Mouse (Mus musculus): ENCODE results near the gene Rtl8a. TPM values are rescaled to one million over a fixed set of nuclear protein-coding genes. Genes with fewer than 3 reads are reported as not detected.
"Not testable (repeated sequence)": the region's sequence is repeated elsewhere in the genome, so short reads cannot be mapped to it uniquely, and the experiment has no call there.

Gene Rtl8a
- 43.9 and 47.6 TPM in 2 replicates for polyA plus RNA-seq (2015; fragmentation: Nextera tagmentation; extraction: Ambion mirVana)

DNA sequence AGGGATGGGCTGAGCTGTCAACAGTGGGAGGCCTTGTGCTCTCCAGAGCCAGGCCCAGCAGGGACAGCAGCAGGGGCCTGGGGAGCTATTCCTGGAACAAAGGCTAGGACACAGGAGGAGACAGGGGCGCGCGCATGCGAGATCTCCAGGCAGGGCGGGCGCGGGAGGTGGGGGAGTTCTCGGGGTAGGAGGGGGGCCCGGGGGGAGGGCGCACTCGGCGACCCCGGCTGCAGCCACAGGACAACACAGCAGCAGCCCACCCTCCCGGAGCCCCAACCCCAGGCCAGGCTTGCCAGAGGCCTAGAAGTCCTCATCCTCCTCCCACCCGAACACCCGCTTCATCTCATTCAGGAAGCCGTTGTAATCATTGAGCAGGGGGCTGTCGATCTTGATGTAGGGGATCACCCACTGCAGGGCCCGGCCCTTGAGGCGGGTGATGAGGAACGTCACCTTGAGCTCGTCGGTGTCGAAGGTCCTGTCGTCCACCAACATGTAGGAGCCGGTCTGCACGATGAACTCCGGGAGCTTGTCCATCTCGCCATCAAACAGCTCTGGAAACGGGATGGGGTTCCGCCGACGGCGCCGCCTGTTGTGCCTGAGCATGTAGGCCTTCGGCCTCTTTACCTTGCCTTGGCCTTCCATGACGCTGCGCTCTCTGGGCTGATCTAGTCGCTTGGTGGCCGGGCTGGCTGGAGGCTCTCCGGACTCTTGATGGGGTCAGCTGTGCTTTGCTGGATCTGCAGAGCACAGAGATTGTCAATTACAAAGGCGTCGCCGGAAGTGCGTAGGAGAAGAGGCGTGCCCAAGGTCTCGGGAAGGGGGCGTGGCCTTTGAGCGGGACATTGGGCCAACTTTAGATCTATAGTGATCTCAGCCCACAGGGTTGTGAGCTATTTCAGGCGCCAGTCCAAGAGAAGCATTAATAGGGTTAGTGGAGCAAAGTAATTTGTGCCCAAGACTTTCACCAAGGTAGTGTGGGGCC, at the start of gene Rtl8a:
Gene Rtl8a, minus strand, starts transcription at position 703 of the 982 bp plus-strand sequence.
- not testable (repeated sequence) for H3K9ac ChIP-seq (ENCODE audit: low read length); H3K27me3 ChIP-seq (ENCODE audit: control insufficient read depth, insufficient read depth, low read length); H3K36me3 ChIP-seq (ENCODE audit: control insufficient read depth, insufficient read depth, low read length); H3K27ac ChIP-seq (replicated peaks); H3K4me1 ChIP-seq (replicated peaks; ENCODE audit: control insufficient read depth, insufficient read depth); H3K9me3 ChIP-seq (ENCODE audit: control insufficient read depth, low read length)
- DNase-seq (ENCODE audit: low spot score) (peak; percentile 76), ATAC-seq (ENCODE audit: low FRiP score, low TSS enrichment) (peak; percentile 92)
- 14% methylated on average over 9 of the region's 50 CpGs for WGBS
- Histone ChIP-seq H3K4me3 (ENCODE audit: low read depth, low read length) (peak within 1 kb of the TSS; percentile 24), H3K4me2 (replicated peaks; ENCODE audit: low read depth) (peak within 1 kb of the TSS; percentile 23)

DNA sequence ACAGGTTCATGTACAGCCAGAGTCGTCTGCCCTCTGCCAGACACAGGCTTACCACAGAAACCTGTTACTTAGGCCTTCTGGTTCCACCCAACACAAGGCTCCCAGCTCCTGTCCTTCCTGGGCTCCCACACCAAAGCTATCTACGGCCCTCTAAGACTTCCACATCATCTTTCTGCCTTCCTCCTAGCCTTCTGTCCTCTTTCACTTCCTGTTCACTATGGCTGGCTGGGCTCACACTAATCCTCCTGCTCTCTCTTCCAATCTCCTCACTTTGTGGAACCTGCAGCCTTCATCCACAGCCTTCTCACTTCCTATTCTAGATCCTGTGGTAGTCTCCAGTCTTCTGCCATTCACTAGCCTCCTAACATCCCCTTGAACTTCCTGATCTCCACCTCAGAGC, 49.7 kb upstream of the Rtl8a start:
- no peaks in the 10 kb centered on the region for H3K9me3 ChIP-seq (ENCODE audit: control insufficient read depth, low read length)
- H3K36me3 ChIP-seq (ENCODE audit: control insufficient read depth, insufficient read depth, low read length) = no peaks in the 10 kb centered on the region
- no peak overlapping the region for H3K9ac ChIP-seq (ENCODE audit: low read length)
- no peak overlapping the region for H3K27ac ChIP-seq (replicated peaks)
- H3K27me3 ChIP-seq (ENCODE audit: control insufficient read depth, insufficient read depth, low read length) = no peaks in the 10 kb centered on the region
- ATAC-seq (ENCODE audit: low FRiP score, low TSS enrichment) (no peak), DNase-seq (ENCODE audit: low spot score) (no peak)
- no peak overlapping the region for H3K4me3 ChIP-seq (ENCODE audit: low read depth, low read length)
- no peaks in the 10 kb centered on the region for H3K4me1 ChIP-seq (replicated peaks; ENCODE audit: control insufficient read depth, insufficient read depth)
- WGBS = 69% methylated on average over 2 of the region's 2 CpGs
- no peak overlapping the region for H3K4me2 ChIP-seq (replicated peaks; ENCODE audit: low read depth)
- TF ChIP-seq CTCF (IDR thresholded peaks at IDR 0.05; ENCODE audit: low read depth) = no peak
- TF ChIP-seq EP300 (optimal IDR thresholded peaks at IDR 0.05) = no peak

DNA sequence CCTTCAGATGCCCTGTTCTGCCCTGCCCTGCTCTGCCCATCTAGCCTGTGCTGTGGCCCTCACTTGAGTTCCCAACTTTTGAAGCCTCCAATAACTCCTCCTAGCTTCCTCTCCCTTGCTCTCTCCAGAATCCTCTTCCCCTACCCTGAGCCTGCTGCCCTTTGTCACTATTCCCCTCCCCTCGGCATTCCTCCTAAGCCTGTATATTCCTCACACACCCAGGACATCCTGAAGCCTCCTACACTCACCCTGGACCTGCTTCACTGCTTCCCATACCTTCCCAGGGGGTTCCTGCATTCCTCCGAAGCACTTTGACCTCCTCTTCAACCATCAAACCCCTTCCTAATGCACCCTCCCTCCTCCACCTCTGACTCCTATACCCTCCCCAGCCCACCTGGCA, 48.6 kb upstream of the Rtl8a start:
- no peak overlapping the region for H3K27ac ChIP-seq (replicated peaks)
- ATAC-seq (ENCODE audit: low FRiP score, low TSS enrichment) (no peak), DNase-seq (ENCODE audit: low spot score) (no peak)
- TF ChIP-seq CTCF (IDR thresholded peaks at IDR 0.05; ENCODE audit: low read depth) (no peak), EP300 (optimal IDR thresholded peaks at IDR 0.05) (no peak)
- no peak overlapping the region for H3K9ac ChIP-seq (ENCODE audit: low read length)
- no peak overlapping the region for H3K4me2 ChIP-seq (replicated peaks; ENCODE audit: low read depth)
- H3K4me3 ChIP-seq (ENCODE audit: low read depth, low read length) = no peak overlapping the region
- no peaks in the 10 kb centered on the region for H3K36me3 ChIP-seq (ENCODE audit: control insufficient read depth, insufficient read depth, low read length)
- H3K27me3 ChIP-seq (ENCODE audit: control insufficient read depth, insufficient read depth, low read length) = no peaks in the 10 kb centered on the region
- no peaks in the 10 kb centered on the region for H3K4me1 ChIP-seq (replicated peaks; ENCODE audit: control insufficient read depth, insufficient read depth)
- 46% methylated on average over 2 of the region's 2 CpGs for WGBS
- H3K9me3 ChIP-seq (ENCODE audit: control insufficient read depth, low read length) = no peaks in the 10 kb centered on the region

DNA sequence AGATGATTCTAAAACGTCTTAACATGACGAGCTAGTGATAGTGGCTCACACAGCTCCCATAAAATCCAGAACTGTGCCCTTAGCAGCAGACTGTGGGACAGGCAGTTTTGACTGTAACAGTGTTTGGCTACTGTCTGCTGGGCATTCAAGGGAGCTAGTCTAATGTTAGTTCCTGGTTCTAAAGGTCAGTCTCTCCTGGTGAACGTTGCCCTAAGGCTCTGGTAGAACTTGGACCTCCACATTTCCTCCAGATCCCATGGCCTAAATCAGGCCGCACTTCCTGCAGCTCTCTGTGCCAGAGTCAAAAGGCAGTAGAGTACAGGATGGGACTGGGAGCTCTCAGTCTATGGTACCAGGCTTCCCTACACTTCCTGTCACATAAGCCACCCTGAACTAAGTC, 41.2 kb upstream of the Rtl8a start:
- H3K4me3 ChIP-seq (ENCODE audit: low read depth, low read length); DNase-seq (ENCODE audit: low spot score); H3K27ac ChIP-seq (replicated peaks); H3K9ac ChIP-seq (ENCODE audit: low read length); H3K4me2 ChIP-seq (replicated peaks; ENCODE audit: low read depth); H3K36me3 ChIP-seq (ENCODE audit: control insufficient read depth, insufficient read depth, low read length); H3K27me3 ChIP-seq (ENCODE audit: control insufficient read depth, insufficient read depth, low read length); ATAC-seq (ENCODE audit: low FRiP score, low TSS enrichment); H3K4me1 ChIP-seq (replicated peaks; ENCODE audit: control insufficient read depth, insufficient read depth); H3K9me3 ChIP-seq (ENCODE audit: control insufficient read depth, low read length): not testable (repeated sequence)
- 66% methylated on average over 2 of the region's 4 CpGs for WGBS

DNA sequence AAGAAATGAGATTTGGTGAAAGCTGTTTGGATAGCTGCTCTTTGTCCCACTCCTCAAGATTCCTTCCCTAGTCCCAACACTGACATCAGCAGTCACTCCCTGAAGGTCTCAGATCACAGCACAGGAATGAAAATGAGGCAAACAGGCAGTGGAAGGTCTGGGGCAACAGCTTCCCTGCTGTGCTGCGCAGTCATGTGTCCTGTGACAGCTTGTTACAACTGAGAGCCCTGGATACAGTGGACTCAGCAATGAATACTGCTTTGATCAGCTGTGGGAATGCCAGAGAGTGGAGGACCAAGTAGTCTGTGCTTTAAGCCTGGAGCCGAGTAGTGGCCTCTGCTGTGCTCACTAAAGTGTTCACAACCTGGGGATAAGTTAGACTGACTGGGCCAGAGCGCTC, 39.2 kb upstream of the Rtl8a start:
- H3K4me2 ChIP-seq (replicated peaks; ENCODE audit: low read depth); H3K4me3 ChIP-seq (ENCODE audit: low read depth, low read length); ATAC-seq (ENCODE audit: low FRiP score, low TSS enrichment); H3K4me1 ChIP-seq (replicated peaks; ENCODE audit: control insufficient read depth, insufficient read depth); H3K9me3 ChIP-seq (ENCODE audit: control insufficient read depth, low read length); H3K9ac ChIP-seq (ENCODE audit: low read length); H3K36me3 ChIP-seq (ENCODE audit: control insufficient read depth, insufficient read depth, low read length); H3K27me3 ChIP-seq (ENCODE audit: control insufficient read depth, insufficient read depth, low read length); DNase-seq (ENCODE audit: low spot score); H3K27ac ChIP-seq (replicated peaks): not testable (repeated sequence)
- 71% methylated on average over 1 of the region's 3 CpGs for WGBS

DNA sequence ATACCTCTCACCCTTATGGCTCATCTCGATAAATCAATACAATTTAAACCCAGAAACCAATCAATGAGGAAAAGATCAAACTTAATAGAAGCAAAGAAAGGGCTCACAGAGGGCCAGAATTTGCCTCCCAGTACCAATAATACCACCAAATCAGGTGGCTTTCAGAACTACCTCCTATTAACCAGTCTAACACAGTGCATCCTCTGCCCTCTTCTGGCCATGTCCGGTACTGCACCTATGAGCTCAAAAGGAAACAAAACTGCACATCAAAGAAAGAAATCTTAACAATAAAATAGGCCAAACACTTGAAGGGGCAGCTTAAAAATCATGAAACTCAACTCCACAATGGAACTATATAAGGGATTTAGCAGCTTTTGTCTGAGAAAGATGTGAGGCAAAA, 33.5 kb upstream of the Rtl8a start:
- not testable (repeated sequence) for H3K27me3 ChIP-seq (ENCODE audit: control insufficient read depth, insufficient read depth, low read length); H3K36me3 ChIP-seq (ENCODE audit: control insufficient read depth, insufficient read depth, low read length); H3K4me2 ChIP-seq (replicated peaks; ENCODE audit: low read depth); H3K4me1 ChIP-seq (replicated peaks; ENCODE audit: control insufficient read depth, insufficient read depth); ATAC-seq (ENCODE audit: low FRiP score, low TSS enrichment); H3K9ac ChIP-seq (ENCODE audit: low read length); H3K27ac ChIP-seq (replicated peaks); H3K4me3 ChIP-seq (ENCODE audit: low read depth, low read length); H3K9me3 ChIP-seq (ENCODE audit: control insufficient read depth, low read length); DNase-seq (ENCODE audit: low spot score)
- peak; percentile 66 for TF ChIP-seq CTCF (IDR thresholded peaks at IDR 0.05; ENCODE audit: low read depth)
- 23% methylated on average over 2 of the region's 2 CpGs for WGBS

DNA sequence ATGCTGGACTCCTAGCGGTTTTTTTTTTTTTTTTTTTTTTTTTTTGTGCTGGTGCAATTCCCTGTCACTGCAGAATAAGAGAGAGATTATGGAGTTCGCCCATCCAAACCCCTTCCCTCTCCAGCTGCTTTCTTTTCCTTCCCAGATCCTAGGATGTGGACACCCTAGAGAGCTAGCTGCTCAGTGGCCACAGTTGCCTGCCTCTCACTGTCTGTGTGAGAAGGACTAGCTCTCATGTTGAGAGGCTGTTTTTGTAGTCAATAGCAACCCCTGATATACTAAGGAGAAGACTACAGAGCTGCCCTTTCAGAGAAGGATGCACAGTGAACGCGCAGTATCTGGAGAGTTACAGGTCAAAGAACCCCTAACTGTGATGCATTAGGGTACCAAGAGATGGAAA, 27.2 kb upstream of the Rtl8a start:
- H3K9ac ChIP-seq (ENCODE audit: low read length) = not testable (repeated sequence)

More for the DNA sequence above, 27.2 kb upstream of the Rtl8a start:
- WGBS = 14% methylated on average over 3 of the region's 4 CpGs
- not testable (repeated sequence) for H3K27ac ChIP-seq (replicated peaks); H3K27me3 ChIP-seq (ENCODE audit: control insufficient read depth, insufficient read depth, low read length); H3K4me1 ChIP-seq (replicated peaks; ENCODE audit: control insufficient read depth, insufficient read depth); H3K9me3 ChIP-seq (ENCODE audit: control insufficient read depth, low read length); DNase-seq (ENCODE audit: low spot score); H3K36me3 ChIP-seq (ENCODE audit: control insufficient read depth, insufficient read depth, low read length); ATAC-seq (ENCODE audit: low FRiP score, low TSS enrichment)
- Histone ChIP-seq H3K4me3 (ENCODE audit: low read depth, low read length) (peak overlapping the region; percentile 8; the same call in 1 of the 2 replicates), H3K4me2 (replicated peaks; ENCODE audit: low read depth) (peak overlapping the region; percentile 32)

Measured in stomach, postnatal 0 days (tissue).